Mouse (Mus musculus) left cerebral cortex, adult 2 months (tissue): Measurements from ENCODE around the gene Rnf17. TPM values are rescaled to one million over a fixed set of nuclear protein-coding genes. Genes with fewer than 3 reads are reported as not detected.
A peak's percentile ranks its signal among the peaks of the same experiment; 100 is the strongest.

Experiments
- DNase-seq, 2 experiments: peaks; one replicate each; pipeline ENCODE4 v3.0.0; 2021 to 2022; ENCODE audit warnings: low spot score in 2 of 2, mixed read lengths in 1 of 2; ENCODE audit errors: extremely low spot score in 1 of 2
- H3K27ac ChIP-seq: fragments of 200-600 bp; 2 replicates; pipeline ENCODE4 v1.8.1; 2022
- H3K4me3 ChIP-seq: fragments of 200-600 bp; 2 replicates; pipeline ENCODE4 v1.8.1; 2022
- CTCF ChIP-seq: fragments of 200-600 bp; IDR thresholded peaks from 2 replicates; pipeline ENCODE4 v1.8.1; 2022; ENCODE audit warnings: antibody characterized with exemption, mild to moderate bottlenecking, moderate library complexity
- intact Hi-C: fragments of 180-260 bp; cut with DNase I; formaldehyde crosslinking; loops from one replicate; pipeline ENCODE4 v1.15.1; 2025
- long read RNA-seq, 2 experiments: library from polyadenylated mRNA; stranded (forward); transcript quantifications; one replicate each; pipeline ENCODE4 v2.0.0; 2021; ENCODE audit warnings: borderline mapping rate in 2 of 2
- total RNA-seq, 2 experiments: library from RNA; stranded (reverse); gene quantifications; 2 replicates each; pipeline ENCODE4 v1.2.3; 2021

The Rnf17 gene
- total RNA-seq, result 1 to 10 TPM in 1 of 2 experiments, under 1 TPM in 1; 0.70 to 1.0 TPM
- long read RNA-seq, experiment 1, full-length matches to known transcripts, result 1 of 2 reads
- long read RNA-seq, experiment 1, partial matches to known transcripts, result 0 of 2 reads
- long read RNA-seq, experiment 1, other reads (novel, unspliced or antisense), result 1 of 2 reads
- long read RNA-seq, experiment 2, partial matches to known transcripts, result 1 of 2 reads
- long read RNA-seq, experiment 2, other reads (novel, unspliced or antisense), result 1 of 2 reads

GRCm38 (mm10) chr14:56402311-56403071, at the start of gene Rnf17:
TSS of gene Rnf17 (plus strand) at chr14:56402581.
- intact Hi-C loops, result no loop called here
- H3K4me3 ChIP-seq, result no peak within 1 kb of the TSS
- H3K27ac ChIP-seq, result no peak within 1 kb of the TSS
- DNase-seq, result no peak
- TF ChIP-seq CTCF, result no peak

- DNase-seq, result no peak
- intact Hi-C loops, result no loop called here
- H3K27ac ChIP-seq, result no peak overlapping the region
- H3K4me3 ChIP-seq, result no peak overlapping the region
- TF ChIP-seq CTCF, result no peak
Measured at GRCm38 (mm10) chr14:56354803-56355202, 47.6 kb upstream of the Rnf17 start.

- no peak for DNase-seq
- Histone ChIP-seq H3K27ac (no peak overlapping the region), H3K4me3 (no peak overlapping the region)
- no peak for TF ChIP-seq CTCF
- intact Hi-C loops, result no loop called here
Measured at GRCm38 (mm10) chr14:56355396-56355795, 47.0 kb upstream of the Rnf17 start.

GRCm38 (mm10) chr14:56356196-56356595, 46.2 kb upstream of the Rnf17 start:
- Histone ChIP-seq H3K4me3 (no peak overlapping the region), H3K27ac (no peak overlapping the region)
- intact Hi-C loops, result no loop called here
- no peak for TF ChIP-seq CTCF
- no peak for DNase-seq

- intact Hi-C loops, result no loop called here
- Histone ChIP-seq H3K27ac (no peak overlapping the region), H3K4me3 (no peak overlapping the region)
- no peak for TF ChIP-seq CTCF
- DNase-seq, result no peak
Measured at GRCm38 (mm10) chr14:56358422-56358821, 44.0 kb upstream of the Rnf17 start.

GRCm38 (mm10) chr14:56359131-56359530, 43.2 kb upstream of the Rnf17 start:
- no peak overlapping the region for H3K4me3 ChIP-seq
- no peak for TF ChIP-seq CTCF
- DNase-seq, result no peak
- no peak overlapping the region for H3K27ac ChIP-seq
- intact Hi-C loops, result no loop called here

- no peak for TF ChIP-seq CTCF
- no peak within 1 kb of the TSS for H3K27ac ChIP-seq
- intact Hi-C loops, result no loop called here
- DNase-seq, result no peak
- peak within 1 kb of the TSS; percentile 39 for H3K4me3 ChIP-seq
Measured at GRCm38 (mm10) chr14:56364711-56365237, 37.6 kb upstream of the Rnf17 start, which contains the start of gene Atp12a. TSS of gene Atp12a (plus strand) at chr14:56365068.

- peak overlapping the region; percentile 39 for H3K4me3 ChIP-seq
- DNase-seq, result no peak
- intact Hi-C loops, result no loop called here
- TF ChIP-seq CTCF, result no peak
- H3K27ac ChIP-seq, result no peak overlapping the region
Measured at GRCm38 (mm10) chr14:56365292-56365691, 37.1 kb upstream of the Rnf17 start.

- Histone ChIP-seq H3K27ac (no peak overlapping the region), H3K4me3 (no peak overlapping the region)
- intact Hi-C loops, result no loop called here
- DNase-seq, result no peak
- TF ChIP-seq CTCF, result no peak
Measured at GRCm38 (mm10) chr14:56366712-56367111, 35.7 kb upstream of the Rnf17 start.

- intact Hi-C loops, result no loop called here
Measured at GRCm38 (mm10) chr14:56368834-56369233, 33.5 kb upstream of the Rnf17 start.

GRCm38 (mm10) chr14:56375731-56376130, 26.6 kb upstream of the Rnf17 start:
- Histone ChIP-seq H3K27ac (no peak overlapping the region), H3K4me3 (no peak overlapping the region)
- peak; percentile 74 for TF ChIP-seq CTCF
- DNase-seq, result peak; percentile 77 to 79
- intact Hi-C loops, result loop anchor here (5.0 kb wide), 3 partner anchors 292 to 687 kb away; partner anchors contain the start of gene Mphosph8

More at GRCm38 (mm10) chr14:56368834-56369233, 33.5 kb upstream of the Rnf17 start:
- DNase-seq, result no peak
- H3K4me3 ChIP-seq, result no peak overlapping the region
- TF ChIP-seq CTCF, result peak; percentile 39
- H3K27ac ChIP-seq, result no peak overlapping the region

GRCm38 (mm10) chr14:56377745-56378144, 24.6 kb upstream of the Rnf17 start:
- DNase-seq, result no peak
- no peak overlapping the region for H3K27ac ChIP-seq
- TF ChIP-seq CTCF, result no peak
- intact Hi-C loops, result loop anchor here (5.0 kb wide), 3 partner anchors 290 to 685 kb away; partner anchors contain the start of gene Mphosph8
- no peak overlapping the region for H3K4me3 ChIP-seq
